Mouse (Mus musculus): ENCODE measurements at regions not wholly inside any gene's neighbourhood (a gene's known extent, or its start where the extent isn't known, plus 50 kb on each side); places are given as distances from the start of the nearest gene placed in this dataset.
A peak's percentile ranks its signal among the peaks of the same experiment; 100 is the strongest.

GRCm38 (mm10) chr6:117414926-117415325, 246.6 kb downstream of the Cxcl12 start:
- H3K9me3 ChIP-seq, result no peaks in the 10 kb centered on the region
- no peak overlapping the region for H3K27ac ChIP-seq
- no peaks in the 10 kb centered on the region for H3K36me3 ChIP-seq (replicated peaks)
- H3K27me3 ChIP-seq (replicated peaks), result no peaks in the 10 kb centered on the region
- no peaks in the 10 kb centered on the region for H3K4me1 ChIP-seq
- no peak for ATAC-seq (replicated peaks)
- H3K4me2 ChIP-seq, result no peak overlapping the region
- WGBS, result 86% methylated on average over 5 of the region's 5 CpGs
- H3K4me3 ChIP-seq, result no peak overlapping the region
- no peak overlapping the region for H3K9ac ChIP-seq

- Histone ChIP-seq H3K36me3 (replicated peaks) (no peaks in the 10 kb centered on the region), H3K27me3 (replicated peaks) (no peaks in the 10 kb centered on the region), H3K27ac (no peak overlapping the region), H3K4me2 (no peak overlapping the region), H3K4me1 (no peaks in the 10 kb centered on the region), H3K9me3 (no peaks in the 10 kb centered on the region), H3K9ac (no peak overlapping the region), H3K4me3 (no peak overlapping the region)
- WGBS, result 83% methylated on average over 6 of the region's 6 CpGs
- ATAC-seq (replicated peaks), result no peak
Measured at GRCm38 (mm10) chr6:117415901-117416300, 247.6 kb downstream of the Cxcl12 start.

GRCm38 (mm10) chr6:117416461-117416860, 248.1 kb downstream of the Cxcl12 start:
- no peak for ATAC-seq (replicated peaks)
- 46% methylated on average over 5 of the region's 5 CpGs for WGBS
- Histone ChIP-seq H3K9ac (no peak overlapping the region), H3K4me2 (no peak overlapping the region), H3K4me3 (no peak overlapping the region), H3K36me3 (replicated peaks) (no peaks in the 10 kb centered on the region), H3K27ac (no peak overlapping the region), H3K4me1 (no peaks in the 10 kb centered on the region), H3K27me3 (replicated peaks) (no peaks in the 10 kb centered on the region), H3K9me3 (no peaks in the 10 kb centered on the region)

- Histone ChIP-seq H3K4me1 (peaks cover 4% of the 10 kb centered on the region; the same call in 1 of the 2 replicates), H3K27me3 (replicated peaks) (no peaks in the 10 kb centered on the region), H3K9ac (no peak overlapping the region), H3K9me3 (no peaks in the 10 kb centered on the region), H3K4me3 (no peak overlapping the region), H3K36me3 (replicated peaks) (no peaks in the 10 kb centered on the region), H3K4me2 (no peak overlapping the region), H3K27ac (no peak overlapping the region)
- ATAC-seq (replicated peaks), result no peak
- 86% methylated on average over 10 of the region's 10 CpGs for WGBS
Measured at GRCm38 (mm10) chr6:117422846-117423573, 254.7 kb downstream of the Cxcl12 start.

GRCm38 (mm10) chr6:117426363-117426762, 258.0 kb downstream of the Cxcl12 start:
- peaks cover 4% of the 10 kb centered on the region; the same call in 1 of the 2 replicates for H3K4me1 ChIP-seq
- H3K27ac ChIP-seq, result no peak overlapping the region
- H3K9ac ChIP-seq, result no peak overlapping the region
- H3K36me3 ChIP-seq (replicated peaks), result no peaks in the 10 kb centered on the region
- no peak for ATAC-seq (replicated peaks)
- H3K27me3 ChIP-seq (replicated peaks), result no peaks in the 10 kb centered on the region
- no peak overlapping the region for H3K4me2 ChIP-seq
- H3K4me3 ChIP-seq, result no peak overlapping the region
- 95% methylated on average over 5 of the region's 5 CpGs for WGBS
- no peaks in the 10 kb centered on the region for H3K9me3 ChIP-seq

- Histone ChIP-seq H3K4me1 (peaks cover 4% of the 10 kb centered on the region; the same call in 1 of the 2 replicates), H3K9me3 (no peaks in the 10 kb centered on the region), H3K4me3 (no peak overlapping the region), H3K9ac (no peak overlapping the region), H3K36me3 (replicated peaks) (no peaks in the 10 kb centered on the region), H3K27ac (no peak overlapping the region), H3K27me3 (replicated peaks) (no peaks in the 10 kb centered on the region), H3K4me2 (no peak overlapping the region)
- peak; percentile 50; the same call in 1 of the 2 replicates for ATAC-seq (replicated peaks)
- WGBS, result 50% methylated on average over 12 of the region's 12 CpGs
Measured at GRCm38 (mm10) chr6:117427351-117428142, 259.2 kb downstream of the Cxcl12 start.

GRCm38 (mm10) chr6:117428441-117428840, 260.1 kb downstream of the Cxcl12 start:
- no peak overlapping the region for H3K4me3 ChIP-seq
- H3K27me3 ChIP-seq (replicated peaks), result no peaks in the 10 kb centered on the region
- H3K4me1 ChIP-seq, result peaks cover 4% of the 10 kb centered on the region; the same call in 1 of the 2 replicates
- H3K9me3 ChIP-seq, result no peaks in the 10 kb centered on the region
- no peak overlapping the region for H3K4me2 ChIP-seq
- H3K27ac ChIP-seq, result no peak overlapping the region
- no peak for ATAC-seq (replicated peaks)
- 79% methylated on average over 11 of the region's 11 CpGs for WGBS
- no peak overlapping the region for H3K9ac ChIP-seq
- no peaks in the 10 kb centered on the region for H3K36me3 ChIP-seq (replicated peaks)

GRCm38 (mm10) chr6:117430876-117431781, 262.8 kb downstream of the Cxcl12 start:
- Histone ChIP-seq H3K27ac (no peak overlapping the region), H3K4me1 (peaks cover 4% of the 10 kb centered on the region; the same call in 1 of the 2 replicates), H3K9me3 (no peaks in the 10 kb centered on the region), H3K36me3 (replicated peaks) (no peaks in the 10 kb centered on the region), H3K9ac (no peak overlapping the region), H3K4me3 (no peak overlapping the region), H3K27me3 (replicated peaks) (no peaks in the 10 kb centered on the region), H3K4me2 (no peak overlapping the region)
- 77% methylated on average over 15 of the region's 15 CpGs for WGBS
- 0 out of 2 replicates have a peak, but pooled peaks have one; percentile 37 for ATAC-seq (replicated peaks)

GRCm38 (mm10) chr6:117436851-117437250, 268.5 kb downstream of the Cxcl12 start:
- no peaks in the 10 kb centered on the region for H3K36me3 ChIP-seq (replicated peaks)
- H3K4me2 ChIP-seq, result no peak overlapping the region
- H3K4me3 ChIP-seq, result no peak overlapping the region
- H3K27ac ChIP-seq, result no peak overlapping the region
- no peaks in the 10 kb centered on the region for H3K27me3 ChIP-seq (replicated peaks)
- H3K9me3 ChIP-seq, result no peaks in the 10 kb centered on the region
- 90% methylated on average over 3 of the region's 3 CpGs for WGBS
- H3K9ac ChIP-seq, result no peak overlapping the region
- no peak for ATAC-seq (replicated peaks)
- H3K4me1 ChIP-seq, result no peaks in the 10 kb centered on the region

- no peak overlapping the region for H3K9ac ChIP-seq
- 59% methylated on average over 10 of the region's 10 CpGs for WGBS
- H3K4me3 ChIP-seq, result no peak overlapping the region
- H3K4me1 ChIP-seq, result no peaks in the 10 kb centered on the region
- H3K27ac ChIP-seq, result no peak overlapping the region
- H3K4me2 ChIP-seq, result no peak overlapping the region
- ATAC-seq (replicated peaks), result no peak
- H3K36me3 ChIP-seq (replicated peaks), result no peaks in the 10 kb centered on the region
- H3K9me3 ChIP-seq, result no peaks in the 10 kb centered on the region
- H3K27me3 ChIP-seq (replicated peaks), result no peaks in the 10 kb centered on the region
Measured at GRCm38 (mm10) chr6:117437411-117438101, 269.2 kb downstream of the Cxcl12 start.

GRCm38 (mm10) chr6:117448652-117449051, 280.3 kb downstream of the Cxcl12 start:
- no peaks in the 10 kb centered on the region for H3K9me3 ChIP-seq
- no peaks in the 10 kb centered on the region for H3K27me3 ChIP-seq (replicated peaks)
- H3K36me3 ChIP-seq (replicated peaks), result no peaks in the 10 kb centered on the region
- no peak overlapping the region for H3K9ac ChIP-seq
- no peak for ATAC-seq (replicated peaks)
- no peaks in the 10 kb centered on the region for H3K4me1 ChIP-seq
- no peak overlapping the region for H3K27ac ChIP-seq
- H3K4me3 ChIP-seq, result no peak overlapping the region
- H3K4me2 ChIP-seq, result no peak overlapping the region
- 93% methylated on average over 3 of the region's 3 CpGs for WGBS
